Mouse (Mus musculus): ENCODE results near the gene Hist1h2ap. TPM values are rescaled to one million over a fixed set of nuclear protein-coding genes. Genes with fewer than 3 reads are reported as not detected.
A peak's percentile ranks its signal among the peaks of the same experiment; 100 is the strongest.
"Not testable (repeated sequence)": the region's sequence is repeated elsewhere in the genome, so short reads cannot be mapped to it uniquely, and the experiment has no call there.

Gene Hist1h2ap
- polyA plus RNA-seq, 1 experiment = 2,018 TPM

DNA sequence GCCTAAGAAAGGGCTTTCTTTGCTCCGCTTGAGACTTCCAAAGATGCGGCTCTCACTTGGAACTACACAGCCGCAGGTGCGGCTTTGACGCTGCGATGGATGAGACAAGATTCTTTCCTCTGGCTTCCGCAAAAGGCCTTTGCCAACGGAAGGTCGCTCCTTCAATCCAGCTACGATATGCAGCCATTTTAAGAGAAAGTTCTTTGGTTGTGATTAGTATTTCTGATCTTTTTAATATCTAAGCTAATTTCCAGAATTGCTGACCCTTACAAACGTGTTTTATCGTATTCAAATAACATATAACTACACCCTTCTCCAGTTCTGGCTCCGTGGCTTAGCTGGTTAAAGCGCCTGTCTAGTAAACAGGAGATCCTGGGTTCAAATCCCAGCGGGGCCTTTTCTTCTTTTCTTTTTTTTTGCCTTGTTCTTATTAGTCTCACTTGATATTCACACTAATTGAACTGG lies 22.4 kb upstream of the Hist1h2ap start:
- H3K27me3 ChIP-seq (ENCODE audit: control insufficient read depth, insufficient read depth, insufficient read length) = no peaks in the 10 kb centered on the region
- no peaks in the 10 kb centered on the region for H3K36me3 ChIP-seq (ENCODE audit: control insufficient read depth, insufficient read depth)
- H3K4me3 ChIP-seq (ENCODE audit: insufficient read depth, poor library complexity, severe bottlenecking) = peak overlapping the region; percentile 42
- TF ChIP-seq MYOD1 (IDR thresholded peaks at IDR 0.05; ENCODE audit: control insufficient read depth, insufficient read length, low read depth) (no peak), CEBPB (IDR thresholded peaks at IDR 0.05; ENCODE audit: low read depth) (no peak), MYOG (IDR thresholded peaks at IDR 0.05; ENCODE audit: control insufficient read depth, extremely low read depth, insufficient read length) (no peak), USF1 (IDR thresholded peaks at IDR 0.05; ENCODE audit: low read depth) (no peak), CTCF (IDR thresholded peaks at IDR 0.05; ENCODE audit: control insufficient read depth, insufficient read depth, insufficient read length) (no peak), MAX (IDR thresholded peaks at IDR 0.05) (no peak), FOSL1 (IDR thresholded peaks at IDR 0.05; ENCODE audit: insufficient read depth, low read length, poor library complexity, severe bottlenecking) (no peak)
- H3K79me2 ChIP-seq (ENCODE audit: control insufficient read depth, insufficient read depth) = no peaks in the 10 kb centered on the region
- no peaks in the 10 kb centered on the region for H3K79me3 ChIP-seq (ENCODE audit: low read depth)
- H3ac ChIP-seq (ENCODE audit: control insufficient read depth, insufficient read length, low read depth) = peak overlapping the region; percentile 48

- Histone ChIP-seq H3K36me3 (ENCODE audit: control insufficient read depth, insufficient read depth) (no peaks in the 10 kb centered on the region), H3K79me3 (ENCODE audit: low read depth) (no peaks in the 10 kb centered on the region), H3K79me2 (ENCODE audit: control insufficient read depth, insufficient read depth) (no peaks in the 10 kb centered on the region), H3K4me3 (ENCODE audit: insufficient read depth, poor library complexity, severe bottlenecking) (peak overlapping the region; percentile 42), H3ac (ENCODE audit: control insufficient read depth, insufficient read length, low read depth) (no peak overlapping the region), H3K27me3 (ENCODE audit: control insufficient read depth, insufficient read depth, insufficient read length) (no peaks in the 10 kb centered on the region)
- TF ChIP-seq MYOG (IDR thresholded peaks at IDR 0.05; ENCODE audit: control insufficient read depth, extremely low read depth, insufficient read length) (no peak), MYOD1 (IDR thresholded peaks at IDR 0.05; ENCODE audit: control insufficient read depth, insufficient read length, low read depth) (no peak), USF1 (IDR thresholded peaks at IDR 0.05; ENCODE audit: low read depth) (no peak), CEBPB (IDR thresholded peaks at IDR 0.05; ENCODE audit: low read depth) (no peak), CTCF (IDR thresholded peaks at IDR 0.05; ENCODE audit: control insufficient read depth, insufficient read depth, insufficient read length) (no peak)
These were observed 21.8 kb upstream of the Hist1h2ap start for GRCm38 (mm10) chr13:21855146-21855545.

GRCm38 (mm10) chr13:21852215-21852945 lies 19.1 kb upstream of the Hist1h2ap start:
- Histone ChIP-seq H3K4me3 (ENCODE audit: insufficient read depth, poor library complexity, severe bottlenecking) (no peak overlapping the region), H3ac (ENCODE audit: control insufficient read depth, insufficient read length, low read depth) (no peak overlapping the region), H3K79me2 (ENCODE audit: control insufficient read depth, insufficient read depth) (no peaks in the 10 kb centered on the region), H3K36me3 (ENCODE audit: control insufficient read depth, insufficient read depth) (no peaks in the 10 kb centered on the region), H3K79me3 (ENCODE audit: low read depth) (no peaks in the 10 kb centered on the region), H3K27me3 (ENCODE audit: control insufficient read depth, insufficient read depth, insufficient read length) (no peaks in the 10 kb centered on the region)
- TF ChIP-seq FOSL1 (IDR thresholded peaks at IDR 0.05; ENCODE audit: insufficient read depth, low read length, poor library complexity, severe bottlenecking) = no peak
- no peak for TF ChIP-seq MAX (IDR thresholded peaks at IDR 0.05)
- TF ChIP-seq MYOD1 (IDR thresholded peaks at IDR 0.05; ENCODE audit: control insufficient read depth, insufficient read length, low read depth) = no peak
- TF ChIP-seq CTCF (IDR thresholded peaks at IDR 0.05; ENCODE audit: control insufficient read depth, insufficient read depth, insufficient read length) = no peak
- TF ChIP-seq CEBPB (IDR thresholded peaks at IDR 0.05; ENCODE audit: low read depth) = no peak
- TF ChIP-seq MYOG (IDR thresholded peaks at IDR 0.05; ENCODE audit: control insufficient read depth, extremely low read depth, insufficient read length) = no peak
- TF ChIP-seq USF1 (IDR thresholded peaks at IDR 0.05; ENCODE audit: low read depth) = no peak

GRCm38 (mm10) chr13:21850696-21851095 lies 17.4 kb upstream of the Hist1h2ap start:
- H3K36me3 ChIP-seq (ENCODE audit: control insufficient read depth, insufficient read depth); H3K79me3 ChIP-seq (ENCODE audit: low read depth); H3K4me3 ChIP-seq (ENCODE audit: insufficient read depth, poor library complexity, severe bottlenecking); H3ac ChIP-seq (ENCODE audit: control insufficient read depth, insufficient read length, low read depth); H3K79me2 ChIP-seq (ENCODE audit: control insufficient read depth, insufficient read depth); H3K27me3 ChIP-seq (ENCODE audit: control insufficient read depth, insufficient read depth, insufficient read length): not testable (repeated sequence)

DNA sequence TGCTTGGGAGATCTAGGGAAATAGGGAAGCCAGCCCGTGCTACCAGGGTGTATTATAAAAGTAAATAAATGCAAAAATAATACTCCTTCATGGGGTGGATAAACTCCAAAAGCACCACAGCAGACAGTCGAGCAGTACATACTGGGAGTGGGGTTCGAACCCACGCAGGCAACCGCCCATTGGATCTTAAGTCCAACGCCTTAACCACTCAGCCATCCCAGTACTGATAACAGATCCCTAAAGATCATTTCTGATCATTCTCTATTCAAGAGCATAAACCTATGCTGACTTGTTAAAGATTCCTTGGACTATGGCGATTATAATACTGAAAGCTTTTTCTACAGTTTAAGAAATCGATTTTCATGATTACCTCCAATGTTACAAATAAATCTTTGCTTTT lies 14.6 kb upstream of the Hist1h2ap start:
- no peak overlapping the region for H3ac ChIP-seq (ENCODE audit: control insufficient read depth, insufficient read length, low read depth)
- no peaks in the 10 kb centered on the region for H3K79me3 ChIP-seq (ENCODE audit: low read depth)
- H3K4me3 ChIP-seq (ENCODE audit: insufficient read depth, poor library complexity, severe bottlenecking) = no peak overlapping the region
- TF ChIP-seq FOSL1 (IDR thresholded peaks at IDR 0.05; ENCODE audit: insufficient read depth, low read length, poor library complexity, severe bottlenecking) (no peak), MYOD1 (IDR thresholded peaks at IDR 0.05; ENCODE audit: control insufficient read depth, insufficient read length, low read depth) (no peak)
- H3K79me2 ChIP-seq (ENCODE audit: control insufficient read depth, insufficient read depth) = no peaks in the 10 kb centered on the region
- H3K27me3 ChIP-seq (ENCODE audit: control insufficient read depth, insufficient read depth, insufficient read length) = no peaks in the 10 kb centered on the region
- H3K36me3 ChIP-seq (ENCODE audit: control insufficient read depth, insufficient read depth) = no peaks in the 10 kb centered on the region

- H3K79me3 ChIP-seq (ENCODE audit: low read depth); H3K27me3 ChIP-seq (ENCODE audit: control insufficient read depth, insufficient read depth, insufficient read length); H3ac ChIP-seq (ENCODE audit: control insufficient read depth, insufficient read length, low read depth); H3K79me2 ChIP-seq (ENCODE audit: control insufficient read depth, insufficient read depth); H3K4me3 ChIP-seq (ENCODE audit: insufficient read depth, poor library complexity, severe bottlenecking); H3K36me3 ChIP-seq (ENCODE audit: control insufficient read depth, insufficient read depth): not testable (repeated sequence)
These were observed 13.0 kb upstream of the Hist1h2ap start for GRCm38 (mm10) chr13:21846356-21846755.

DNA sequence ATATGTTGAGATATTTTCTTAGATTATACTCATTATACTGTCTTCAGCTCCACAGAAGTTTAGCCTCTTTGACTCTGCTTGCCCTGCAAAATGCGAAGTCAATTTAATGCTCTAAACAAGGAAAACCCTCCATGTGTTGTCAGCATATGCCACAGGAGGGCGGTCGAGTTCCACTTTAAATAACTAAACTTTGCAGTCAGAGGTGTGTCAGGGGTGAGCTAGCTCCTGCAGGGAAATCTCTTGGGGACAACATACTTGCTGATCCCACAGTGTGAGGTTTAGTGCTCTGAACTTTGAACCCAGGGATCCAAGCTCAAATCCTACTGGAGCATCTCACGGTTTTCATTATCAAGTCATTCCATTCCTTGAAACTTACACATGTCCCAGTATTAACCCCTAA lies 7.2 kb upstream of the Hist1h2ap start:
- H3K4me3 ChIP-seq (ENCODE audit: insufficient read depth, poor library complexity, severe bottlenecking); H3K79me2 ChIP-seq (ENCODE audit: control insufficient read depth, insufficient read depth); H3ac ChIP-seq (ENCODE audit: control insufficient read depth, insufficient read length, low read depth); H3K79me3 ChIP-seq (ENCODE audit: low read depth); H3K36me3 ChIP-seq (ENCODE audit: control insufficient read depth, insufficient read depth); H3K27me3 ChIP-seq (ENCODE audit: control insufficient read depth, insufficient read depth, insufficient read length): not testable (repeated sequence)

- H3K36me3 ChIP-seq (ENCODE audit: control insufficient read depth, insufficient read depth); H3K79me2 ChIP-seq (ENCODE audit: control insufficient read depth, insufficient read depth); H3K27me3 ChIP-seq (ENCODE audit: control insufficient read depth, insufficient read depth, insufficient read length); H3K4me3 ChIP-seq (ENCODE audit: insufficient read depth, poor library complexity, severe bottlenecking); H3K79me3 ChIP-seq (ENCODE audit: low read depth); H3ac ChIP-seq (ENCODE audit: control insufficient read depth, insufficient read length, low read depth): not testable (repeated sequence)
These were observed 1.6 kb downstream of the Hist1h2ap start, which contains the start of gene Hist1h4n for GRCm38 (mm10) chr13:21831418-21832394. Gene Hist1h4n, minus strand, starts transcription at chr13:21832196.

Data from C2C12 (cell line).